Mouse (Mus musculus): ENCODE measurements around the gene Agfg2. TPM values are rescaled to one million over a fixed set of nuclear protein-coding genes. Genes with fewer than 3 reads are reported as not detected.
A peak's percentile ranks its signal among the peaks of the same experiment; 100 is the strongest.

Gene Agfg2
- polyA plus RNA-seq, 1 experiment, result 17.6 TPM

DNA sequence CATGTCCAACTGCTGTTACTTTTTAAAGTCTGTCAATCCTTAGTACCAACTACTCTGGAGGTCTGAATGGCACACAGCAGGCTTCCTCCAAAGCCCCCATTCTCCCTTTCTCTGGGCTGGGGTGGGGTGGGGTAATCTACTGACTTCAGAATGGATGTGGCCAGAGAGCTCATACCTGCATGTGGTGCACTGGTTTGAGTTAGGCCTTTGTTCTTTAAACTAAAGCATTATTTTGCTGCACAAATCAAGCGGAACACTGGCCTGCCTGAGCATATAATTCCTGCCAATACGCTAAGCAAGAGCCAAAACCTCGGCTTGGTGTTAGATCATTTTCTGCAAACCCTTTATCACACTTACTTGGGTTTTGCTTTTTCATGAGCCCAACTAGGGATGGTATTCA lies 10.3 kb upstream of the Agfg2 start:
- H3K4me3 ChIP-seq (ENCODE audit: insufficient read depth, low read depth, low read length), result no peak overlapping the region
- no peaks in the 10 kb centered on the region for H3K4me1 ChIP-seq (ENCODE audit: control insufficient read depth, insufficient read depth, insufficient read length, low read length)
- H3K27ac ChIP-seq (replicated peaks; ENCODE audit: low read depth, low read length), result no peak overlapping the region

GRCm38 (mm10) chr5:137691881-137692280 lies 7.4 kb upstream of the Agfg2 start:
- H3K27ac ChIP-seq (replicated peaks; ENCODE audit: low read depth, low read length), result no peak overlapping the region
- no peak overlapping the region for H3K4me3 ChIP-seq (ENCODE audit: insufficient read depth, low read depth, low read length)

GRCm38 (mm10) chr5:137690531-137690930 lies 6.0 kb upstream of the Agfg2 start:
- Histone ChIP-seq H3K4me3 (ENCODE audit: insufficient read depth, low read depth, low read length) (no peak overlapping the region), H3K4me1 (ENCODE audit: control insufficient read depth, insufficient read depth, insufficient read length, low read length) (no peaks in the 10 kb centered on the region), H3K27ac (replicated peaks; ENCODE audit: low read depth, low read length) (no peak overlapping the region)

More at GRCm38 (mm10) chr5:137691881-137692280, 7.4 kb upstream of the Agfg2 start:
- H3K4me1 ChIP-seq (ENCODE audit: control insufficient read depth, insufficient read depth, insufficient read length, low read length), result no peaks in the 10 kb centered on the region

GRCm38 (mm10) chr5:137689974-137690373 lies 5.4 kb upstream of the Agfg2 start:
- no peak overlapping the region for H3K27ac ChIP-seq (replicated peaks; ENCODE audit: low read depth, low read length)
- no peak overlapping the region for H3K4me3 ChIP-seq (ENCODE audit: insufficient read depth, low read depth, low read length)
- H3K4me1 ChIP-seq (ENCODE audit: control insufficient read depth, insufficient read depth, insufficient read length, low read length), result no peaks in the 10 kb centered on the region

DNA sequence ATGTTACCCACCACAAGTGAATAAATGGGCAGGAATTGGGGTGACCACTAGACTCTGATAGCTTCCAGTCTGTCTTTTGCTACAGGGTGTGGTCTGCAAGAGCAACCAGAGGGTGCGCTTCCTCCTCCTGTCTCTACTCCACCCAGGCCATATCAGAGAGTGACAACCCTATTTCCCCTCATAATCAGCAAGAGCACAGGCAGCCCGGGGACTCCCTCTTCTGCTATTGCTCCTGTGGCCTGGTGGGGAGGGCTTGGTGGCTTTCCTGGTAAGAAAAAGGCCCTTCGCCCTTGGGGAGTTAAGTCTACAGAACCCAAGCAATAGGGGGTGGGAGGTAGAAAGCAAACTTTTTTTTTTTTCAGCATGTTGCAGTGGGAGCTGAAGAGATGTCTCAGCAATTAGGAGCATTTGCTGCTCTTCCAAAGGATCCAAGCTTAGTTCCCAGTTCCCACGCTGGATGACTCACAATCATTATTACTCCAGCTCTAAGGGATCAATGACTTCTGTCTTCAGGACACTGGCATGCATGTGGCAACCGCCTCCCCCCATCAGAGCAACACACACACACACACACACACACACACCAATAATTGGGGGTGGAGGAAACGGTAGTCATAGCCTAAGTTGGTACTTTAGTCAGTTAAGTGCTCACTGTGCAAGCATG lies 1.7 kb upstream of the Agfg2 start:
- Histone ChIP-seq H3K4me1 (ENCODE audit: control insufficient read depth, insufficient read depth, insufficient read length, low read length) (no peaks in the 10 kb centered on the region), H3K27ac (replicated peaks; ENCODE audit: low read depth, low read length) (no peak overlapping the region), H3K4me3 (ENCODE audit: insufficient read depth, low read depth, low read length) (no peak overlapping the region)

DNA sequence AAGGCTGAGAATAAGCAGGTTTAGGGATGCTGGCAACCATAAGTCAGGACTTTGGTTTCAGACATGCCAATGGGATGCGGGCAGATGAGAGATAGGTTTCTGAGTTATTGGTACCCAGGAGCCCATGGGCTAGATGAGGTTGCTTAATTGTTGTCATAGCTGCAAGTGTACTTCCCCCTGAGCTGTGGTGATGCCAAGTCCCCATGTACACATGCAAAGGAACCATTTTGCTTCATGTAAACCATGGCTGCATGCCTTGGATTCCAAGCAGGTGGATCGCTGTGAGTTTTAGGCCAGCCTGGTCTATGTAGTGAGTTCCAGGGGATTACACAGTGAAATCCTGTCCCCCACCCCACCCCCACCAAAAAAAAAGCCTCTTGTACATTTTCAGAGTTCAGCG lies 1.1 kb upstream of the Agfg2 start:
- no peaks in the 10 kb centered on the region for H3K4me1 ChIP-seq (ENCODE audit: control insufficient read depth, insufficient read depth, insufficient read length, low read length)
- no peak overlapping the region for H3K27ac ChIP-seq (replicated peaks; ENCODE audit: low read depth, low read length)
- H3K4me3 ChIP-seq (ENCODE audit: insufficient read depth, low read depth, low read length), result no peak overlapping the region

- peak overlapping the region; percentile 74 for H3K4me3 ChIP-seq (ENCODE audit: insufficient read depth, low read depth, low read length)
- no peaks in the 10 kb centered on the region for H3K4me1 ChIP-seq (ENCODE audit: control insufficient read depth, insufficient read depth, insufficient read length, low read length)
- H3K27ac ChIP-seq (replicated peaks; ENCODE audit: low read depth, low read length), result no peak overlapping the region
Observed at GRCm38 (mm10) chr5:137683388-137684293, 885 bp downstream of the Agfg2 start.

DNA sequence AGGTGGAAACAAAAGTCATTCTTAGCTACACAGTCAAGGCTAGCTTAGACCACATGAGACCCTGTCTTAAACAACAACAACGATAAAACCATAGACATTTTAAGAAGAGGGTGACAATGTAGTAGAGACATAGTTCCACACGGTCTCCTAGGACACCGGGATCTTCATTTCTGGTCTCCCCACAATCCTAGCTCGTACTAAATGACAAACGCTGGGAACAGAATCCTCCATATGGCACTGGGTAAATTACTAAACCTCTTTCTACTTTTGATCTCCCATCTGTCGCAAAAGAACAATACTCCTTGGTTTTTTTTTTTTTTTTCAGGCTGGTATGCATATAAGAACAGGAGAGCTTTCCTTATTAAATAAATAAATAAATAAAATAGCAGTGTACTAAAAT lies 2.0 kb downstream of the Agfg2 start:
- Histone ChIP-seq H3K4me1 (ENCODE audit: control insufficient read depth, insufficient read depth, insufficient read length, low read length) (no peaks in the 10 kb centered on the region), H3K27ac (replicated peaks; ENCODE audit: low read depth, low read length) (no peak overlapping the region), H3K4me3 (ENCODE audit: insufficient read depth, low read depth, low read length) (no peak overlapping the region)

- H3K4me3 ChIP-seq (ENCODE audit: insufficient read depth, low read depth, low read length), result no peak overlapping the region
- H3K4me1 ChIP-seq (ENCODE audit: control insufficient read depth, insufficient read depth, insufficient read length, low read length), result no peaks in the 10 kb centered on the region
- no peak overlapping the region for H3K27ac ChIP-seq (replicated peaks; ENCODE audit: low read depth, low read length)
Observed at GRCm38 (mm10) chr5:137679726-137680125, 4.8 kb downstream of the Agfg2 start.

GRCm38 (mm10) chr5:137678736-137679135 lies 5.8 kb downstream of the Agfg2 start:
- no peak overlapping the region for H3K4me3 ChIP-seq (ENCODE audit: insufficient read depth, low read depth, low read length)
- H3K27ac ChIP-seq (replicated peaks; ENCODE audit: low read depth, low read length), result no peak overlapping the region
- no peaks in the 10 kb centered on the region for H3K4me1 ChIP-seq (ENCODE audit: control insufficient read depth, insufficient read depth, insufficient read length, low read length)

GRCm38 (mm10) chr5:137677859-137678258 lies 6.7 kb downstream of the Agfg2 start:
- no peak overlapping the region for H3K27ac ChIP-seq (replicated peaks; ENCODE audit: low read depth, low read length)

DNA sequence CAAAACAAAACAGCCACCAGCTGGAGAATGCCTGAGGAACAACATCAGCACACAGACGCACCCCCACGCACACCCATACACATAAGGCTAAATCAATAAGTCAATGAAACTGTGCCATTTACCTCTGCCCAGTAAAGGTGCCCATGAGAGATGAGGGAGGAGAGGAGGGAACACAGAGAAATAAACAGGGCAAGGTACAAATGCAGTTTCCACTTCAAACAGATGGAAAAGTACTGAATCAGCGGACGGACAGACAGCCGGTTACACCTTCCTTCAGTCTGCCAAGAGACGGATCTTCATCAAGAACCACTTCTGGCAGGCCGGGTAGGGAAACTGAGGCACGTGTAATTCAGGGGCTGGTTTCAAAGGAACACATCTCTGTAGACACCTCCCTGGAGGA lies 9.7 kb downstream of the Agfg2 start:
- H3K4me1 ChIP-seq (ENCODE audit: control insufficient read depth, insufficient read depth, insufficient read length, low read length), result peaks cover 23% of the 10 kb centered on the region; the same call in 1 of the 2 replicates
- H3K4me3 ChIP-seq (ENCODE audit: insufficient read depth, low read depth, low read length), result no peak overlapping the region
- H3K27ac ChIP-seq (replicated peaks; ENCODE audit: low read depth, low read length), result no peak overlapping the region

More at GRCm38 (mm10) chr5:137677859-137678258, 6.7 kb downstream of the Agfg2 start:
- Histone ChIP-seq H3K4me1 (ENCODE audit: control insufficient read depth, insufficient read depth, insufficient read length, low read length) (0 out of 2 replicates have a peak, but pooled peaks cover 3% of the 10 kb centered on the region), H3K4me3 (ENCODE audit: insufficient read depth, low read depth, low read length) (no peak overlapping the region)

DNA sequence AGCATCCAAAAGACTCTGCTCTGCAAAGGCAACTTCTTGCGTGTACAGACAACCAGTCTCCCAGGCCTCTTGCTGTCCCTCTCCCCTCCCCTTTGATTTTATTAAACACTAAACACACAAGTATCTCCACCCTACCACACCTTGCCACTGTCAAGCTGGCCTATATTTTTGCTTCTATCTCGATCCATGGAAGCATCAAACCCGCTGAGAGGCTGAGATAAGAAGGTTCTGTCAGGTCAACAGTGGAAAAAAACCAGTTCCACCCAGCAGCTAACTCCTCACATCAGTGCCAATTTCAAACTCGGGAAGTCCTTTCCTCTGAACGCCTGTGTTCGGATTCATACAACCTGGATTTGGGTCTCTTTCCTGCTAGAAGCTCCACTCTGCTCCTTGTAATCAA lies 11.5 kb downstream of the Agfg2 start:
- H3K4me1 ChIP-seq (ENCODE audit: control insufficient read depth, insufficient read depth, insufficient read length, low read length), result peaks cover 26% of the 10 kb centered on the region; the same call in 1 of the 2 replicates
- H3K4me3 ChIP-seq (ENCODE audit: insufficient read depth, low read depth, low read length), result no peak overlapping the region
- H3K27ac ChIP-seq (replicated peaks; ENCODE audit: low read depth, low read length), result peak overlapping the region; percentile 97

DNA sequence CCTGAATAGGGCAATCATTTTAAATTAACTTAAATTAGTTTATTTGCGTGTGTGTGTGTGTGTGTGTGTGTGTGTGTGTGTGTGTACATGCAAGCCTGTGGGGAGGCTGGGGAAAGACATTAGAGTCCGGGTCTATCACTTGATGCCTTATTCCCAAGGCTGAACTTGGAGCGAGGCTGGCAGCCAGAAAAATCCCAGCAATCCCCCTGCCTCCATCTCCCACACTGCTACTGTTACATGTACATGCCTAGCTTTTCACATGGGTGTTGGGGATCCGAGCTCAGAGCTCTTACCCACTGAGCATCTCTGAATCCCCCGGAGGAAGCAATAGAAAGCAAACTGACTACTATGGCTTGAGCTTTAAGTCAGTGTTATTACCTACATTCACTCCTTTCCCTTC lies 12.2 kb downstream of the Agfg2 start:
- H3K4me1 ChIP-seq (ENCODE audit: control insufficient read depth, insufficient read depth, insufficient read length, low read length), result peaks cover 26% of the 10 kb centered on the region; the same call in 1 of the 2 replicates
- H3K27ac ChIP-seq (replicated peaks; ENCODE audit: low read depth, low read length), result peak overlapping the region; percentile 97
- no peak overlapping the region for H3K4me3 ChIP-seq (ENCODE audit: insufficient read depth, low read depth, low read length)

DNA sequence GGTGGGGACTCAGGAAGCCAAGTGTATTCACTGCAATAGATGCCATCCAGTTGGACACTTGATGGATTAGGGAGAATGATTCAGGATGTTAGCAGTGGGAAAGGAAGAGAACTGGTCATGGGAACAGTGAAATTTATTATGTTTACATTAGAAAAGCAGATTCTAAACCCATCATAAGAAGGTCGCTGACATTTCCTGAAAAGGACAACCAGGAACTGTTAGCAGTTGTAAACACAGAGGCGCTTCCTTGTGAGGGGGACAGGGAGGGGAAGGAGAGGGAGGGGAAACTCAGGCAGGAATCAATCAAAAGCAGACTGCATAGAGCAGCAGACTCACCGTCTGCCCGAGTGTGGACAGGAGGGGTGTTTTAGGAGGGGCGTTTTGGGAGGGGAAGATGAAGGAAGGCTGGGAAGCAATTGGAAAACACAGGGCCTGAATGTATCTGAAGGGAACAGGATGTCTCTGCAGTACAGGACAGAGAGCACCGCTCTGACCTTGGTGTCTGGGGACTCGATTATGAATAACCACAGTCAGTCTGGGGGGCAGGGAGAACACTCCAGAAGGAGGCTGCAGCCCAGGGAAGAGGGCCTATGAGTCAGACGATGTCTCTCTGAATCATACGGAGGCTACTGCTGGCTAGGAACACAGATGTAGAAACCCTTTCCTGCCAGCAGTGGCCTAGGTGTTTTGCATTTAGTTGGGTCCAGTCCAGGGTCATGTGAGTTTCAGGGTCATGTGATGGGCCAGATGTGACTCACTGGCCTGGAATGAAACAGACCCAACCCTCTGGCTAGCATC lies 12.9 kb downstream of the Agfg2 start:
- Histone ChIP-seq H3K4me3 (ENCODE audit: insufficient read depth, low read depth, low read length) (no peak overlapping the region), H3K27ac (replicated peaks; ENCODE audit: low read depth, low read length) (peak overlapping the region; percentile 97), H3K4me1 (ENCODE audit: control insufficient read depth, insufficient read depth, insufficient read length, low read length) (peaks cover 26% of the 10 kb centered on the region; the same call in 1 of the 2 replicates)
